Mouse (Mus musculus) c-Kit-positive CD71-positive TER-119-positive erythroid progenitor cells, embryonic 14.5 days (primary cell): ENCODE data around the gene Als2.

Experiments
- DNase-seq: peaks from one replicate; pipeline ENCODE4 v3.0.0-alpha.2; 2013; ENCODE audit warnings: low spot score

The Als2 gene

DNA sequence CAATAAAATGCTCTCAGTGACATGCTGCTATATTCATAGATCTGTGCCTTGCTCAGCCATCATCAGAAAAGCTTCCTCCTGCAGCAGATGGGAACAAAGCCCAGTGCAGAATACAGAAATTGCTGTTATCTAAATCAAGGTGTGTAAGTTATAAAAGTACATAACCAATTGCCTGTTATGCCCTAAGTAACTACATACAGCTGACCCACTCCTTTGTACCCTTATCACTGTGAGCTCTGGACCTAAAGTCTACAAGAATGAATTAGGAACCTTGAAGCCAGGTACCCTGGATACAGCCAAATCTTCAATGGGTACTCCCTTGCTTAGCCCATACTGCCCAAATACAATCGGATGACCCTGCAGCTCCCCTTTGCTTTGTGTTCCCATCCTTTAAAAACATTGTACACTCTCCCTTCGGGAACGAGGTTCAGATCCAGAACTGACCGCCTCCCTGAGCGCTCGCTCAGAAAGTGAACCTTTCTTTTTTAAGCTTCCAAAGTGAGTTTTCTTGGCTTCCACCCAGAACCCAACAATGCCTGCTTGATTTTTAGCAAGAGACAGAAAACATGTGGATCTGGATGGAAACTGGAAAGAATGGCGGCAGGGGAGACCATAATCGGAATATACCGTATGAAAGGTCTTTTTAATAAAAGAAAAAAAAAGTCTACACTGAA lies 70.7 kb downstream of the Als2 start:
- DNase-seq: no peak

DNA sequence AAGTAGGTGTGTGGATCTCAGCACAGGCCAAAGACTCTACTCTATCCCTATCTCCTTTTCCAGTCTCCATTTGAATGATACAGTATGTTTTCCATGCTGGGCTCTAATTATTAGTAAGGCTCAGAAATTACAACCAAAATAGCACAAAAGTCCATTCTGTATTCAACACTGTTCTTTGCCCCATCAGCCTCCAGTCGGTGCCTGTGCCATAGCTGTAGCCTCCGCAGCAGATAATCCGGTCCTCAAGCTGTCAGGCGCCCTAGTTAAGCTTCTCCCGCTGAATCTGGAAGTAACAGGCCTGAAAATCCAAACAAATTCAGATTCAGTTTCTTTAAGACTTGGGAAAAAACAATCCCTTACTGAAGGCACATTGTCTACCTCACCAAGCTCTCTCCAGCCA lies 73.1 kb downstream of the Als2 start:
- no peak for DNase-seq

DNA sequence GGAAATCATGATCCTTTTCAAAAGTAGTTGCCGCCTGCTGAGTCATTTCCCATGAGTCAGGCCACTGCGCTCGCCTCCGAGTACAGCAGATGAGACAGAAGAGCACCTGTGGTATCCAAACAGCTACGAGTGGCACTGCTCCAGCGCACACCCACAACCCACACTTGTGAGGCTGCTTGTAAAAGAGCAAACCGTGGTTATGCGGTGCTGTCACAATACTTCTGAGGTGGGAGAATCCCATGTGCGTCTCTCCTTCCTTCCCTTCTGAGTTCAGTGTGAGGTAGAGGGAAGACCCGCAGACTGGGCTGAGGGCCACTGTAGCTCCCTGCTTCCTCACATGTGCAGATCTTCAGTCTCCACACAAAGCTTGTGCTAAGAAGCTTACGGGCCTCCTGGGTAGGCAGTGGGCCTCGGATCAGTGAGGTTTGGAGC lies 74.0 kb downstream of the Als2 start, which contains the start of gene Mpp4:
Gene Mpp4 (minus strand): TSS at position 360 of the 432 bp plus-strand sequence.
- no peak for DNase-seq

DNA sequence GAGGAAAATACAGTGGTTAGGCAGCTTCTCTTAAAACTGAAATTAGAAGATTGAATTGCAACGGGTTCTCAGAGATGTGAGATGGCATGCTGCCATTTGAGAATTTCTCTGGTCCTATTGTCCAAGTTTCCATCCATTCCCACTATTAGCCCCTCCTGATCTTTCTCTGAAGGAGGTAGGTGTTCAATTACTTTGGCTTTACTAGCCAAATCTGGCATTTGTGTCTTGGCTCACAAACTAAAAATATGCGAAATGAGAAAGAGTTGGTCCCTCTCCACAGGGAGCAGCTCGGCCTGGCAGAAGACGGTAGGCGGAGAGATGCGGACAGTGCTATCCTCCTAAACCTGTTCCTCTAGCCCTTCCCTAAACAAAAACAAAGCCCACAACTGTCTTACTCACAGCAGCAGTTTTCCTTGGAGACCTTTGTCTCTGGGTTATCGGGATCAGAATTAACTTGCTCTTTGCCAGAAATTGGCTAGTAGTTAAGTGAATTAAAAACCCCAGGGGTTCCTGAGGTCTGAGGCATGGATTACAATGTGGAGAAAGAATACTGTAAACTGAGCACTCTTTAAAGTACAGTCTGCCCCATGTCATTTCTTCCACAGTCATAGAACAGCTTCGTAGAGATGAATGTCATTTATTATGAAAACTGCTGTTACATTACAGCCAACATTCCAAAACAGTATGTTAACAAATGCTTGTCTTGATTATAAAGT lies 74.6 kb downstream of the Als2 start:
- DNase-seq: no peak

DNA sequence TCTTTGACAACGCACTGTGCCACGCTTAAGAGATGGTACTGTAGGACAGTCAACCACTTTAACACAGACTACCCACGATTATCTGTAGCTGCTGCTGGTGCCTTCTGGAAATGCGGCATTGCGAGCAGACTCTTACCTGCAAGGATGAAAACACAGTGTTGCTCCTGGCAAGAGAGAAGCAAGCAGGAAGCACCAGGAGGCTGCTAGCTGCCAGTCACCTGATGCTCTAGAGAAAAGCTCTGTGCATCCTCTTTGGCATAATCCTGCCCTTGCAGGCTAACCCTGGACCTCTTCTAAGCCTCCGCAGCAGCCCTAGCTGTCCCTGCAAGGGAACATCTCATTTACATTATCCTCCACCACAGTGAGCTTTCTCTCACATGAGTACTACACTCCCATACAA lies 75.6 kb downstream of the Als2 start:
- DNase-seq: no peak

DNA sequence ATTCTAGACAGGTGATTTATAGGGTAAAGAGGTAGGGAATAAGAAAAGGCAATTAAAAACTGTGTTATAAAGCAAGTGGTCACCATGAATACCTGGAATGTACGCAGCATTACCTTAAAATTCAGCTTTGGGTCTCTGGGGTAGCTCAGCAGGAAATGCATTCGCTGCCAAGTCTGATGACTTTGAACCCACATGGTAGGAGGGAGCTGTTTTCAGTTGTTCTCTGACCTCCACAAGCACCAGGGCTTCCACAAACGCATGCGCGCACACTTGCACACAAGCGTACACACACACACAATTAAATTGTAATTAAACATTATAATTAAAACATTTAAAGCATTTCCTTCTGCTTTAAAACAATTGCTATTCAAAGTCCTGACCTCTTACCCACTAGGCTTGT lies 76.2 kb downstream of the Als2 start:
- no peak for DNase-seq

DNA sequence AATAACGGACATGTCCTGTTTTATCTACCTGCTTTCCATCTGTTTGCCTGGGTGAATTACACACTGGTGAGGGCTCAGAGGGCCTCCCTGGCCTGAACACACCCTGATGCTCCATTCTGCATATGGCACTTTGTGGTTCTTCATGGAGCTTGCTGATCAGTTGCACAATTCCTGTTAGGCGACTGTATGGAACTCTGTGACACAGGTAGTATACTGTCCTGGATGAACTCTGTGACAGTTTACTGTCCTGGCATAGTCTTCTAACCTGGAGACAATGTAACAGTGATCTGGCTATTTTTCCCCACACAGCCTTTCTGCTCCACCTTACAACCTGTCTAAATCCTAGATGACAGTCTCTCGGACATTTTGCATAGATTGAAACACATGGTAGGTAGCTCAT lies 77.9 kb downstream of the Als2 start:
- DNase-seq: no peak

DNA sequence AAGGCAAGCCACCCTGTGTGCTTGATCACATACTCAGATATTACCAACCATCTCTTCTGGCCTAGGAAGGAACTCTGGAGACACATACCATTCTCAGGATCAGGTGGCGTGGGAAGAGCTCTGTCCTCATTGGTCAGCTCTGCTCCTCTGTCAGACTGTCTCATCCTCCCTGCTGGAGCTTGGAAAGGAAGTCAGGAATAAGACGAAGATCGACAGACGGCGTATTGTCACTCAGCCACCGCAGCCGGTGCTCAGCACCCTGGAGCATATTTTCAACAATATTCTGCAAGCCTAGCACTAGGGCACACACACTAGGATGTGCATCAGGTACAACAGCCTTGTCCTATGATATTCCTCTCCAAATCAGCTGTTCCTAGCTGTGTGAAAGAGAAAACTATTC lies 78.5 kb downstream of the Als2 start:
- no peak for DNase-seq

DNA sequence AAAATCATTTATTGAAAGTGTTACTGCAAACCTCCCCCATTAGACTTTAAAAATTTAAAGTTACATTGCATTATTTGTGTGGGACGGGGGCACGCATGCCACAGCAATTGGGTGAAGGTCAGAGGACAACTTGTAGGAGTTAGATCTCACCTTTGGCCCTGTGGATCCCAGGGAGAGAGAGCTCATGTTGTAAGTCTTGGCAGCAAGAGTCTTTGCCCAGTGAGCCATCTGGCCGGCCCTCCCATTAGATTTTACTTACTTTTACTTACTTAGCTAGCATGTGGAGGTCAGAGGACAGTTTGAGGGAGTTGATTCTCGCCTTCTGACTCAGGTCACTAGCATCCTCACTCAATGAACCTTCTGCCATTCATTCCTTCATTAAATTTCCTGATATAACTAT lies 79.2 kb downstream of the Als2 start:
- DNase-seq: no peak

DNA sequence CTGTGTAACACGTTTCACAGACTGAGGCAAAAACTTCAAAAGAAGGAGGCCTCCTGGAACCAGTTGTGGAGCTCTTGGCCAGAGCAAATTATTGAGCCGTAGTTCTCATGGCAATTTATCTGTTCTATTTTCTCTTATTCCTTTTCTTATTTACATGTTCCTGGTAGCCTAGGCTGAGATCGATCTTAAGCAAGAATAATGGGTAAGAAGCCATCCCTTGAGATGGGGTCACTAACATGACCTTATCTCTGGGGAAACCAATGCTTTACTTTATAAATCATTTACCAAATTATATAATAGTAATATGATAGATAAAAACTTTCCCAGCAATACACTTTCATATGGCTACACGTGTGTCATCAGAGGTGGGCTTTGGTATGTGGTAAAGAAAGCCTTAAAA lies 84.7 kb downstream of the Als2 start:
- DNase-seq: no peak

DNA sequence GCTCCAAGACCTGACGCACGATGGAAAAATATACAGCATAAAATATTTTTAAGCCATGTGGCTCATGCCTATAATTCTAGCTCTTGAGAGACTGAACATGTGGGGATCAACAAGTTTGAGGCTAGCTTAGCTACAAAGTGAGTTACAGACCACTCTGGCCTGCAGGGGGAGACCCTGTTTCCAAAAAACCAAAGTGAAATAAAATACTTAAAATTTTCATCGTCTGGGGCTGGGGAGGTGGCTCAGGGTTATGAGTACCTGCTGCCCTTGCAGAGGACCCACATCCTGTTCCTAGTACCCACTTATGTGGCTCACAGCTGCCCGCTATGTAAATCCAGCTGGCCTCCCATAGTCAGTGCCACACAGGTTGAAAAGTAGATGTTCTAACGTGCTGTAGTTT lies 86.5 kb downstream of the Als2 start:
- no peak for DNase-seq

DNA sequence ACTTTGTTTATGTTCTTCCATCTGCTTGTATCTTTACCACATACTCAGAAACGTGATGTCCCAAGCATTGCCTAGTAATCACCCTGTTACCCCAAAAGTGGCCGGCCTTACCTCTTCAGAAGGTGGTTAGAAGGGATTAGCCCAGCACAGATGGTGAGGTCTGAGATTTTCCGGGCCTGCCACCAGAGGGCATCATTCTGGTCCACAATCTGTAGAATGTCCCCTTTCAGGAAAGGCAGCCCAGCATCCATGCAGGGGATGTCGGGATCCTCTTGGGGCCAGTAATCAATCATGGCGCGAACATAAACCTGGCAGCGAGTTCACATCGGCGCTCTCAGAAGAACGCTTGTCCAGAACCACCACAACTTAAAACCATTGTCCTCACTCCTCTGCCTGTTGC lies 92.5 kb downstream of the Als2 start:
- peak; percentile 11 for DNase-seq

DNA sequence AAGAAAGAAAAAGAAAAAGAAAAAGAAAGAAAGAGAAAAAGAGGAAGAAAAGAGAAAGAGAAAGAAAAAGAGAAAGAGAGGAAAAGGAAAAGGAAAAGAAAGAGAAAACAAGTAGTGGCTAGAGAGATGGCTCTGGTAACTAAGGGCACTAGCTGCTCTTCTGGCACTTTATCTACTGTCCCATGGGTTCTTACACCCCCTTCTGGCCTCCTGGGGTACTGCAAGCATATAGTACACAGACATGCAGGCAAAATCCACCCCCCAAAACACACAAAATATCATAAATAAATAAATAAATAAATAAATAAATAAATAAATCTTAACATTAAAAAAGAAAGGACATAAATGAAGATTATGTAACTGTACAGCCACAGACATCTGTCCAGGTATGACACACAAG lies 94.2 kb downstream of the Als2 start:
- peak; percentile 65 for DNase-seq

DNA sequence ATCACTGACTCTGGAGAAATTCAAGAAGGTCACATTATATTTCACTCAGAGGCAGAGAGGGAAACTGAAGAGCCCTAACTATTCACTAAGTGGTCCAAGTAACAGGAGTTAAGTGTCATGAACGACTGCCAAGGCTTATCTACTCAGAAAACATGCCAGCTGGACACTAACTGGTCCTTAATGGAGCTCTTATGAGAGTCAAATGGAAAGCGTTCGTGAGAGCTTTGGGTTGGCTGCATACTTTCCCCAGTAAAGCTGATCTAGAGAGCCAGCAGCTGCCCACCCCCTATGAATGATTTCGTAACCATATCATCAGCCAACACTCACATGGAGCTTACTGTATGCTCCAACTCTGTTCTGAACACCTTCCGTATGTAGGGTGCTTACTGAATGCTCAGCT lies 102.6 kb downstream of the Als2 start:
- no peak for DNase-seq

DNA sequence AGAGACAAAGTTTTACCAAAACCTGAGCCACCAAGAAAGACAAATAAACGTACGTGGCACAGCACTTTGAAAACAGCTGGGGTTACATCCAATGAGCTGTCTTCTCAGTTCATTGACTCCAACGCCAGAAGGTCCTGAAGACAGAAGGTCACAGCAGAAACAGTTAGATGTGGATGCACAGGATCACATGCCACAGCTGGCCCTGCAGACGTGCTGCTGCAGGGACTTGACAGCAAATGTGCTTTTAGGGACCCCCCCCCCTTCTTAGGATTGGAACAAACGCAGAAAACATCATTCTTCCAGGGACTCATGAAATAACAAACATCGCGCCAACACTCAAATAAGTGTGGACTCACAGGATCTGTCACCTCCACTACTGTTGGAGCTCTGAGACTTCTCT lies 108.2 kb downstream of the Als2 start:
- no peak for DNase-seq

DNA sequence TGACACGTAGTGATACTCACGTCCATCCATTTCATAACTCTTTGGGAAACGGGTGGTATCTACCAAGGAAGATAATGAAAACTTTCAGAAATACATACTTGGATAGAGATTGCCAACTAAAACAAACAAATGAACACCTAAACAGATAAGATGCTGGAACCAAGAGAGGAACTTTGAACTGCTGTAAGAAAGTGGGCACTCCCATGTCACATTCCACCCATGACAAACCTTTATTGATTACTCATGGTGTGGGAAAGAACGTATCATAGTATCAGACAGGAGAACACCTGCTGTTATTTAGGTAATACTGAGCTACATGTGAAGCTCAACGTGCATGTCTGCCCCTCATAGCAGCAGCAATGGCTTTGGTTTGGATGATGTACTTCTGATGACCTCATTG lies 111.5 kb downstream of the Als2 start:
- DNase-seq: no peak

DNA sequence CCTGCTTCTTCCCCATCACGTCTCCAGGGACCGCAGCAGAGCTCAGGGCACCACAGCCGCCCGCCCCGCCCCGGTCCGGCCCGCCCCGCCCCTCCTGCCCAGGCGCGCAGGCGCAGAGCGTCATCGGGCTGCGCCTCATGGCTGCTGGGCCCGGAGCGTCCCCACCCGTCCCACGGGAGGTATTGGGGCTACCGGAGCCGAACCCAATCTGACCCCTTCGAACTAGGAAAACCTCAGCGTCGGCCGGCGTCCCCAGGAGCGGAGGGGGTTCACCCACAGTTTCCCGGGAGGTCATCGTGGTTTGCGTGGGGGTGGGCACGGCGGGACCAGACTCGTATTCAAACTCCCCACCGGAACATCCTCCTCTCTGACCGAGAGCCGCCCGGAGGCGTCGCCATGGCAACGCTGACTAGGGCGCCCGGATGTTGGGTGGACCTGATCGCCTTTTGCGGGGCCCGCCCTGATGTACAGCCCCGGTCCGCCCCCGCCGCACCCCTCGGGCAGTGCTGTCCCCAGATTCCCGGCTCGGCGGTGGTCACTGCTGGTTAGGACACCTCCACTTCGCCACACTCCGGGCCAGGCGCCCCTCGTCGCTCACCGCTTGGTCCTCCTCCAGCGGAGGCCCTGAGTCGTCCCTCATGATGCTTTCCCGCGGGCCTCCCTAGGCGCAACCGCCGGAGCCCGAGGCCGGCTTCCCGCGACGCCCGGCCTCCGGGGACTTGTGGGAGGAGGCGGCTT lies 117.1 kb downstream of the Als2 start, which contains the start of gene Tmem237:
Gene Tmem237 (minus strand): TSS at position 689 of the 738 bp plus-strand sequence.
- peak; percentile 74 for DNase-seq
